Mouse (Mus musculus) embryonic facial prominence, embryonic 13.5 days (tissue): Measurements from ENCODE around the gene Mgat4e. TPM values are rescaled to one million over a fixed set of nuclear protein-coding genes. Genes with fewer than 3 reads are reported as not detected.

Experiments
- ATAC-seq: fragments of 200-750 bp; cut with Nextera tagmentation; 2 replicates; pipeline ENCODE4 v1.8.0; 2017; ENCODE audit warnings: low read depth; ENCODE audit not compliant: insufficient number of reproducible peaks, insufficient read depth, low FRiP score, low TSS enrichment
- H3K27ac ChIP-seq: fragments of 300-500 bp; sonication (generic); 2 replicates; pipeline ENCODE4 v1.5.1; 2015; ENCODE audit warnings: moderate library complexity, mild to moderate bottlenecking, inconsistent platforms
- H3K27me3 ChIP-seq: fragments of 300-500 bp; sonication (generic); 2 replicates; pipeline ENCODE4 v1.6.1; 2015; ENCODE audit warnings: mild to moderate bottlenecking, inconsistent platforms
- H3K36me3 ChIP-seq: fragments of 300-500 bp; sonication (generic); 2 replicates; pipeline ENCODE4 v1.6.1; 2015; ENCODE audit warnings: mild to moderate bottlenecking, inconsistent platforms
- H3K4me1 ChIP-seq: fragments of 300-500 bp; sonication (generic); 2 replicates; pipeline ENCODE4 v1.6.1; 2015; ENCODE audit warnings: inconsistent platforms
- H3K4me2 ChIP-seq: fragments of 300-500 bp; sonication (generic); 2 replicates; pipeline ENCODE4 v1.6.1; 2015; ENCODE audit warnings: moderate library complexity, mild to moderate bottlenecking, inconsistent platforms
- H3K4me3 ChIP-seq: fragments of 300-500 bp; sonication (generic); 2 replicates; pipeline ENCODE4 v1.5.1; 2015; ENCODE audit warnings: mild to moderate bottlenecking, inconsistent platforms
- H3K9ac ChIP-seq: fragments of 300-500 bp; sonication (generic); 2 replicates; pipeline ENCODE4 v1.6.1; 2015; ENCODE audit warnings: mild to moderate bottlenecking, inconsistent platforms
- H3K9me3 ChIP-seq: fragments of 300-500 bp; sonication (generic); 2 replicates; pipeline ENCODE4 v1.6.1; 2016; ENCODE audit warnings: inconsistent platforms
- WGBS: fragments of 180-500 bp; shearing (Covaris S2); methylation state at CpG from one replicate; pipeline ENCODE4 v1.1.7; 2015; ENCODE audit warnings: mixed read lengths; 5-methylcytosine and 5-hydroxymethylcytosine counted together
- polyA plus RNA-seq: library from polyadenylated mRNA; unstranded; fragments of >200 nt; fragmentation: Nextera tagmentation; extraction: Ambion mirVana; gene quantifications from 2 replicates; pipeline ENCODE4 v1.2.1, GENCODE M21; 2015

The Mgat4e gene
- polyA plus RNA-seq, 1 experiment from 2014 or later: not detected

DNA sequence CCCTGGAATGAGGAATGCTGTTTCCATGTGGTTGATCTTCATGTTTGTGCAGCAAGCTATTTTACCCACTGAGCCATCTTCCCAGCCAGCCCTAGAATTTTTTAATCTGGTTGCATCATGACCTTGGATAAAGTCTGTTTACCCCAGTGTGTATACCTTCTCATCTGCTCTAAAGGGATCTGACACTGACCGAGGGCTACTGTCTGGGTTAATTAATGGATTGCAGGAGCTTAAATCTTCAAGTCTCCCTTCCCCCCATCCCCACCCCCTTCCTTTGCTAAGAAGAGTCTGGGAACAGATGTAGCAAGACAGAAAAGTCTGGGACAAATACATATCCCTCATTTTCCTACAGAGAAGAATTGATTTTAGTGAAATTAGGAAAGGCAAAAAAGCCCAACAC, 18.0 kb upstream of the Mgat4e start:
- Histone ChIP-seq H3K9me3 (no peaks in the 10 kb centered on the region), H3K4me2 (no peak overlapping the region), H3K36me3 (no peaks in the 10 kb centered on the region), H3K4me3 (no peak overlapping the region), H3K27me3 (no peaks in the 10 kb centered on the region), H3K4me1 (peaks cover 29% of the 10 kb centered on the region), H3K9ac (no peak overlapping the region), H3K27ac (no peak overlapping the region)
- 37% methylated on average over 1 of the region's 1 CpGs for WGBS
- ATAC-seq: no peak

DNA sequence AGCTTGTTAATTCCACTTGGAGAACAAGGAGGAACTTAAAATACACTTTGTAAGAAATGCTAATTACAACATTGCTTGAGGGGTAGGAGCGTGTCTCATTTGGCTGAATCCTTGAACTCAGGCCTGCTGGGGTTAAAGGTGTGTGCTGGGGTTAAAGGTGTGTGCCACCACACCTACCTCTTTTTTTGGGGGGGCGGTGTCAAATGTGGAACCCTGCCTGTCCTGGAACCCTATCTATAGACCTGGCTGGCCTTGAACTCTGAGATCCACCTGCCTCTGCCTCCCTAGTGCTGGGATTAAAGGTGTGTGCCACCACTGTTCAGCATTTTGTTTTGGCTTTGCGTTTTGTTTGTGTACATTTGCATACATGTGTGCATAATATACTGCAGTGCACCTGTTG, 14.2 kb upstream of the Mgat4e start:
- Histone ChIP-seq H3K36me3 (no peaks in the 10 kb centered on the region), H3K9me3 (no peaks in the 10 kb centered on the region), H3K9ac (no peak overlapping the region), H3K27me3 (no peaks in the 10 kb centered on the region), H3K27ac (no peak overlapping the region), H3K4me2 (peak overlapping the region; percentile 24; the same call in 1 of the 2 replicates), H3K4me3 (no peak overlapping the region), H3K4me1 (peaks cover 36% of the 10 kb centered on the region)
- WGBS: 89% methylated on average over 3 of the region's 3 CpGs
- ATAC-seq: no peak

DNA sequence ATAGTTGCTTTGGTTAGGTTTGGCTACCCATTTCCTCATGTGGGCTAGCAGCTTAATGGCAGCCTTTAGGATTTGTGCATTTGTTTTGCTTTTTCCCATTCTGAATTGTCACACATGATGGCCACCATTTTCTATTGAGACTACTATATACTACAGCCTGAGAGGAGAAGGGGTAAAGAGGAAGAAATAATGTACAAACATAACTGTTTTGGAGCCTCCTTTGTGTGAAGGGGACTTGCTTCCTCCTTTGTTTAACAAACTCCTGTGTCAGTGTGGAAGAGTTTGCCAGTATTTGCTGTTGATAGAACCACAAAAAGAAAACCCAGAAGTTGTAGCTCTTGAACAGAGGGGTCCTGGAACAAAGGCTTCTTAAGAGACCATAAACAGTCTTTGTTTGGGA, 13.0 kb upstream of the Mgat4e start:
- peak overlapping the region; percentile 1; the same call in 1 of the 2 replicates for H3K27ac ChIP-seq
- peak overlapping the region; percentile 100 for H3K9ac ChIP-seq
- ATAC-seq: no peak

DNA sequence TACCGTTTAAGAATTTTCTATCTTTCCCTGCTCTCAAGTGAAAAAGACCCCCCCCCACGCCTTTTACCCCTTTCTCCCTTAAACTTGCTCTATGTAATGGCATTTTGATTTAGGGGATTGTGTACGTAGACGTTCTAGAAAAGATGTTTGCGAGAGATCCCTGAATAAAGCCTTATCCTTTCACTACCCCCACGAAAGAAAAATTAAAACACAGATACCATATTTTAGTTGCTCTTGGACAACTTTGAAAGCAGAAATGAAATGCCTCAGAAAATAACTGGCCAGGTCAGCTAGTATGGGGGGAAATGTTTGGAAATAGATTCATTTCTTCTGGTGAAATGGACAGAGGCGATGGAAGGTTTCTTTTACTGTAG, 12.3 kb upstream of the Mgat4e start:
- Histone ChIP-seq H3K4me1 (peaks cover 38% of the 10 kb centered on the region), H3K36me3 (no peaks in the 10 kb centered on the region), H3K27ac (peak overlapping the region; percentile 95), H3K9me3 (no peaks in the 10 kb centered on the region), H3K27me3 (no peaks in the 10 kb centered on the region), H3K4me3 (peak overlapping the region; percentile 100), H3K4me2 (peak overlapping the region; percentile 61), H3K9ac (peak overlapping the region; percentile 100)
- WGBS: 5% methylated on average over 7 of the region's 7 CpGs
- ATAC-seq: no peak

More for the DNA sequence above, 13.0 kb upstream of the Mgat4e start:
- peaks cover 34% of the 10 kb centered on the region for H3K4me1 ChIP-seq
- no peaks in the 10 kb centered on the region for H3K9me3 ChIP-seq
- H3K4me3 ChIP-seq: peak overlapping the region; percentile 100
- peak overlapping the region; percentile 61 for H3K4me2 ChIP-seq
- no peaks in the 10 kb centered on the region for H3K27me3 ChIP-seq
- H3K36me3 ChIP-seq: no peaks in the 10 kb centered on the region

DNA sequence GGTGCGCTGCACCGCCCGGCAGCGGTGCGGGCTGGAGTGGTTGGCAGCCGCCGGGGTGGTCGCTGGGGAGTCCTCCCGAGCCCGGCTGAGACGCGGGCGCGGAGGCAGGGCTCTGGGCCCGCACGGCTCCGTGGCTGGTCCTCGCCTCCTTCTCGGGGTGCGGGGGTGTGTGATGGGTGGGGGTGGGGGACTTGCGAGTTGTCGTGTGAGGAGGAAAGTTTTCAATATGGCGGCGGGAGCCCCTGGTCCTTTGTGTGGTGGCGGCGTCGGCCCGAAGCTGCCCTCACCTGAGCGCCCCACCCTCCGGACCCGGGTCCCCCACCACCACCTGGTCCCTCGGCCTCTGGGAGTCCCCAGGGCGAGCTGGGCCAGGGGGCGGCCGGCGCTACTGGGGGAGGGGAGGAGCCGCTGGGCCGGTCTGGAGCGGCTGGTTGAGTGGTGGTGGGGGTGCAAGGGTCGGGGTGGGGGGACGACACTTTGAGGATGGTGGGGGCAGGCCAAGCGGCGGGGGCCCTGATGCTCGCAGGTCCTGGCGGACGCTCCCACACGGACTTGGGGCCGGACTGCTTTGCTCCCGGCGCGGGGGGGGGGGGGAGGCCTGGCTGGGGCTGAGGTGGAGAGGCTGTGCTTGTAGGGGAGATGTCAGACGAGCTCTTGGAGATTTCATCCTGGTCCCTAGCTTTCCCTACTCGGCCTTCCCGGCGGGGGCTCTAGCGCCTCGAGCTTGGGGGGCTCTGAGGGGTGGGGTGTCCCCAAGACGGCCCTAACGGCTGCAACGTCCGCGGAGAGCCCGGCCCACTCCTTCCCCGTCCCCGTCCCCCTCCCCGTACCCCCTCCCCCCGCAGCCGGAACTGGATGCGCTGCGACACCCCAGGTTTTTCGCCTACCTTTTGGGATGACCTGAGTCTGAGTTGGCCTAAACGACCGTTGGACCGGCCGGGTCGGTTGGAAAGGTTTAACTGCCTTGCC, 11.6 kb upstream of the Mgat4e start:
- peaks cover 38% of the 10 kb centered on the region for H3K4me1 ChIP-seq
- H3K9ac ChIP-seq: peak overlapping the region; percentile 100
- ATAC-seq: 0 out of 2 replicates have a peak, but pooled peaks have one; percentile 16

DNA sequence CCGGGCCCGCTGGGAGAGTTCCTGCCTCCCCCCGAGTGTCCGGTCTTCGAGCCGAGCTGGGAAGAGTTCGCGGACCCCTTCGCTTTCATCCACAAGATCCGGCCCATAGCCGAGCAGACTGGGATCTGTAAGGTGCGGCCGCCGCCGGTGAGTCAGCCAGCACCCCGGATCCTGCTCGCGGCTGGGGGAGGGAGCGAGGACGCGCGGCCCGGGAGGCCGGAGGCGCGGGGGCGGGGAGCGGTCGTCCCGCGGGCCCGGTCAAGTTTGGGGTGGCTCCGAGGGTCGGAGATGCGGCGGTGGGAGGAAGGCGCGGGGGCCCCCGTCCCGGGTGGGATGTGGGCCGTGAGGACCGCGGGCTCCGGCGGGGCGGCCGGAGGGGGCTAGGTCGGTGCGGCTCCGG, 10.9 kb upstream of the Mgat4e start:
- under 1% methylated on average over 50 of the region's 50 CpGs for WGBS
- Histone ChIP-seq H3K4me1 (peaks cover 41% of the 10 kb centered on the region), H3K9me3 (no peaks in the 10 kb centered on the region), H3K27ac (peak overlapping the region; percentile 95), H3K27me3 (no peaks in the 10 kb centered on the region), H3K4me2 (peak overlapping the region; percentile 61), H3K9ac (peak overlapping the region; percentile 100), H3K36me3 (no peaks in the 10 kb centered on the region), H3K4me3 (peak overlapping the region; percentile 100)
- peak; percentile 16; the same call in 1 of the 2 replicates for ATAC-seq

More for the DNA sequence above, 11.6 kb upstream of the Mgat4e start:
- Histone ChIP-seq H3K4me3 (peak overlapping the region; percentile 100), H3K36me3 (no peaks in the 10 kb centered on the region), H3K27me3 (no peaks in the 10 kb centered on the region), H3K9me3 (no peaks in the 10 kb centered on the region), H3K27ac (peak overlapping the region; percentile 95), H3K4me2 (peak overlapping the region; percentile 61)
- WGBS: under 1% methylated on average over 60 of the region's 76 CpGs

DNA sequence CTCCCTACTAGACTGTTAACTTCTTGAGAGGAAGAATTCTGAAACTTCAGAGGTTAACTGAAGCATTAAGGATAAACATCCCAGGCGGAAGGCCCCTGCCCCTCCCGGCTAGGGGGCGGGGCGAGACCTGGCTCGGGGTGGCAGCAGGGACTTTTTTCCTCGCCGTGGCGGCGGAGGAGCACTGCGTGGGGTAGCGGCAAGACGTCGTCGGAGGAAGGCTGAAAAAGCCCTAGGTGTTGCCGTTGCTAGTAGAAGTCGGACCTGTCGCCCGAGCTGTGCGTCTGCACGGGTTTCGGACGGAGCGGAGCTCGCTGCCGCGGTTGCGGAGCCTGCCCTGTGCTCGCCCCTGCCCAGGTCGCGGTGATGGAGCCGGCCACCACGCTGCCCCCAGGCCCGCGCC, 10.5 kb upstream of the Mgat4e start, which contains the start of gene Kdm5b:
TSS of gene Kdm5b (plus strand) at position 196 of the 400 bp plus-strand sequence.
- Histone ChIP-seq H3K36me3 (no peaks in the 10 kb centered on the region), H3K9me3 (no peaks in the 10 kb centered on the region), H3K9ac (peak within 1 kb of the TSS; percentile 100), H3K27ac (peak within 1 kb of the TSS; percentile 95), H3K4me2 (peak within 1 kb of the TSS; percentile 61), H3K4me3 (peak within 1 kb of the TSS; percentile 100), H3K27me3 (no peaks in the 10 kb centered on the region), H3K4me1 (peaks cover 40% of the 10 kb centered on the region)
- peak; percentile 16; the same call in 1 of the 2 replicates for ATAC-seq
- WGBS: under 1% methylated on average over 34 of the region's 34 CpGs

DNA sequence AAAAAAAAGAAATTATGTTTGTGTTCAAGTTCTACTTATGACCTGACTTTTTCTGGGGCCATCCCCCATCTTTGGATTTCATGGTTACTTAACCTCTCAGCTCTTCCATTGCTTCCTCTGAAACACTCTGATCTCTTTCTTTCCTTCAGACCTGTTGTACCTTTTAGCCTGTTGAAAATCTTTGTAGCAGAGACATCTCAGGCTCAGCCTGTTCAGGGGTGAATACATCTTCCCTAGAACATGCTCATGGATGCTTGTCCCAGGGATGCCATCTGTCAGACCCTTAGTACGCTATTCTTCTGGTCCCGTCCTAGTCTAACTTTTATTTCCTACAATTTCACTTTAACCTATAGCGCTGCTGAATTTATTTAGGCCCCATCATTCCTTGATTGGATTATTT, 9.7 kb upstream of the Mgat4e start:
- Histone ChIP-seq H3K9me3 (no peaks in the 10 kb centered on the region), H3K27me3 (no peaks in the 10 kb centered on the region), H3K4me2 (no peak overlapping the region; the same call in 1 of the 2 replicates), H3K4me3 (no peak overlapping the region), H3K27ac (no peak overlapping the region), H3K36me3 (no peaks in the 10 kb centered on the region), H3K4me1 (peaks cover 36% of the 10 kb centered on the region), H3K9ac (peak overlapping the region; percentile 100; the same call in 1 of the 2 replicates)
- no peak for ATAC-seq
- 74% methylated on average over 3 of the region's 3 CpGs for WGBS

DNA sequence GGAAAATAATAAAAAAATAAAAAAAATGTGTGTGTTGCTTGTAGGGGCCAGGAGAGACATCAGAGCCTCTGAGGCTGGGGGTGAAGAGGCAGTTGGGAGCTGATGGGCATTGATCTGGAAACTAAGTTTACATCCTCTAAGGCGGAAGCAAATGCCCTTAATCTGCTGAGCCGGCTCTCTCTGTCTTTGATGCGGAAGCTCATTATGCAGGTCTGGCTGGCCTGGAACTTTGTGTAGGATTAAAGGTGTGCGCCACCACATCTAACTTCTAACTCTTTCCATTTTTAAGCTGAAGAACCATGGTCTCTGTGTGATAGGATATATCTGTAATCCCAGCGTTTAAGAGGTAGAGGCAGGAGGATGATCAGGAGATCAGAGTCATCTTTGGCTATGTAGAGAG, 9.0 kb upstream of the Mgat4e start:
- no peak overlapping the region for H3K4me2 ChIP-seq
- H3K36me3 ChIP-seq: no peaks in the 10 kb centered on the region
- H3K4me3 ChIP-seq: no peak overlapping the region
- peaks cover 31% of the 10 kb centered on the region for H3K4me1 ChIP-seq
- no peak for ATAC-seq
- WGBS: 54% methylated on average over 5 of the region's 5 CpGs
- H3K27ac ChIP-seq: no peak overlapping the region
- no peaks in the 10 kb centered on the region for H3K27me3 ChIP-seq
- no peaks in the 10 kb centered on the region for H3K9me3 ChIP-seq
- no peak overlapping the region for H3K9ac ChIP-seq

DNA sequence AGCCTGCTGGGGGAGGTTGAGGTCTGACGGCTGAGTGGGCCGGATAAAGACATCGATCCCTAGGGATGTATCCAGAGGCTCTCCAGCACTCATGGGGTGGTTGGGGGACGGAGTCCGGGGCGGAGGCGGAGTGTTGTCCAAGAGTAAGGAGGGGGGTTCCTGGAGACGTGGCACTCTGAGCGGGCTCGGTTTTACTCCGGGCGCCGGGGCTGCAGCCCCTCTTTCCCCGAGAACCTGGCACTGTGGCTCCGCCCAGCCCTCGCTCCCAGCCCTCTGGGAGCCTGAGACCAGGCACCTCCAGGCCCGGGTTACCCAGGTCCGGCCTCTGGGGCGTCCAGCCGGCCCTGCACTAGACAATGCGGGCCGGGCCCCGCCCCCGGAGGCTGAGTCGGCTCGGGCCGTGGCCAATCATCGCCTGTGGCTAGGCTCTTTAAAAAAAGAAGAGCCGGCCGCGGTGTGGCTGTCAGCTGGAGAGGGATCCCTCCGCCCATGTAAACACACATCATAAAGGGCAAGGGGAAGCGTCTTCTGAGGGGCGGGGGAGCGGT, 7.3 kb upstream of the Mgat4e start:
- WGBS: 1% methylated on average over 35 of the region's 35 CpGs
- no peaks in the 10 kb centered on the region for H3K36me3 ChIP-seq
- no peaks in the 10 kb centered on the region for H3K27me3 ChIP-seq
- peak overlapping the region; percentile 96 for H3K27ac ChIP-seq
- H3K4me2 ChIP-seq: peak overlapping the region; percentile 71
- peaks cover 22% of the 10 kb centered on the region for H3K4me1 ChIP-seq
- peak overlapping the region; percentile 87 for H3K9ac ChIP-seq
- peak; percentile 91 for ATAC-seq
- peak overlapping the region; percentile 65 for H3K4me3 ChIP-seq
- H3K9me3 ChIP-seq: no peaks in the 10 kb centered on the region

DNA sequence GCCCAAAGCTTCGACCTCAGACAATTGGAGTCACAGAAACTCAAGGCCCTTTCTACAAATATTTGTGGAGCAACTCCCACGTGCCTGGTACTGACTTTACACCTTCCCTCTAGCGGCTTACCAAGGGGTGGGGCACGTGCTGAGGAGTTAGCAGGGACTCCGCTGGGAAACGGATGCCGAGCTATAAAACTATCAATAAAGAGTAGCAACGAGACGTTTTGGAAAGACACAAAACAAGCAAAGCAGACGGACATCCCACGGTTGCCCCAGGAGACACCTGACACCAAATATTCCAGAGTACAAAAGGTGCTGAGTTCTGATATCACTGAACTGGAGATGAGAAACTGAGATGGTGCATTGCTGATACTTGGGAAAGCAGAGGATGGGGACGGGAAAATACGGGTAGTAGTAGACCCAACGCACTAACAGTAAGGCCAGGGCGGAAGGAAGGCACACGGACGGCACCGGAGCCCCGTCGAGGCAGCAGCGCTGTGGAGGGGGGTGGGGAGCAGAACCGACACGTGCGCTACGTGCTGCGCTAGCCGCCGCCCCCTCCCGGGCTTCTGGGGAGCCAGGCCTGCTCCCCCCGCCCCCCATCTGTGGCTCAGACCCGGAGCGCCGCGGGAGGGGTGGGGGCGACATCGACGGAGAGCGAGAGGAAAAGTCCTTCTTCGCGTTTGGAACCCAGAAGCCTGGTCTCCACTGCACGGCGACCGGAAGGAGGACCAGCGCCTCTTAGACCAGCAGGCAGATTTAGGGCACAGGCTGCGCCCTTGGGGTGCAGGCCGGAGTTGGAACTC, 6.6 kb upstream of the Mgat4e start:
- Histone ChIP-seq H3K4me3 (peak overlapping the region; percentile 65), H3K4me2 (peak overlapping the region; percentile 71), H3K9me3 (no peaks in the 10 kb centered on the region), H3K27me3 (no peaks in the 10 kb centered on the region), H3K9ac (peak overlapping the region; percentile 87), H3K27ac (peak overlapping the region; percentile 96), H3K4me1 (peaks cover 21% of the 10 kb centered on the region), H3K36me3 (no peaks in the 10 kb centered on the region)
- 0 out of 2 replicates have a peak, but pooled peaks have one; percentile 41 for ATAC-seq
- WGBS: 1% methylated on average over 46 of the region's 46 CpGs
